Mouse (Mus musculus) olfactory bulb, adult 2 months (tissue): ENCODE measurements around the gene Fam78b. TPM values are rescaled to one million over a fixed set of nuclear protein-coding genes. Genes with fewer than 3 reads are reported as not detected.
A peak's percentile ranks its signal among the peaks of the same experiment; 100 is the strongest.

Source experiments
- H3K27ac ChIP-seq: fragments of 200-500 bp; 2 replicates; pipeline ENCODE4 v1.5.1; 2012; ENCODE audit warnings: low read depth, low read length; ENCODE audit not compliant: insufficient read depth
- H3K4me1 ChIP-seq: fragments of 200-500 bp; 2 replicates; pipeline ENCODE4 v1.6.1; 2012; ENCODE audit warnings: low read length; ENCODE audit not compliant: control insufficient read depth, insufficient read depth
- H3K4me3 ChIP-seq: fragments of 200-500 bp; 2 replicates; pipeline ENCODE4 v1.5.1; 2012; ENCODE audit warnings: mild to moderate bottlenecking, low read depth, low read length, moderate library complexity; ENCODE audit not compliant: insufficient read depth
- CTCF ChIP-seq: fragments of 200-500 bp; IDR thresholded peaks from 2 replicates; pipeline ENCODE4 v1.5.1; 2012; ENCODE audit warnings: low read depth, mild to moderate bottlenecking, low read length, moderate library complexity; ENCODE audit not compliant: insufficient read depth
- POLR2A ChIP-seq: fragments of 200-500 bp; IDR thresholded peaks from 2 replicates; pipeline ENCODE4 v1.6.1; 2012; ENCODE audit warnings: mild to moderate bottlenecking, low read depth, low read length, moderate library complexity; ENCODE audit not compliant: insufficient read depth
- WGBS: fragments of 180-500 bp; shearing (Covaris S2); methylation state at CpG from one replicate; pipeline ENCODE4 v1.1.7; 2018; 5-methylcytosine and 5-hydroxymethylcytosine counted together
- polyA plus RNA-seq: library from polyadenylated mRNA; stranded (reverse); fragments of >200 nt; gene quantifications from 2 replicates; pipeline ENCODE4 v1.2.4, GENCODE M21; 2012; ENCODE audit warnings: low replicate concordance; ENCODE audit not compliant: missing spikeins, insufficient read depth, insufficient read length

Gene Fam78b
- polyA plus RNA-seq, 1 experiment = not detected

DNA sequence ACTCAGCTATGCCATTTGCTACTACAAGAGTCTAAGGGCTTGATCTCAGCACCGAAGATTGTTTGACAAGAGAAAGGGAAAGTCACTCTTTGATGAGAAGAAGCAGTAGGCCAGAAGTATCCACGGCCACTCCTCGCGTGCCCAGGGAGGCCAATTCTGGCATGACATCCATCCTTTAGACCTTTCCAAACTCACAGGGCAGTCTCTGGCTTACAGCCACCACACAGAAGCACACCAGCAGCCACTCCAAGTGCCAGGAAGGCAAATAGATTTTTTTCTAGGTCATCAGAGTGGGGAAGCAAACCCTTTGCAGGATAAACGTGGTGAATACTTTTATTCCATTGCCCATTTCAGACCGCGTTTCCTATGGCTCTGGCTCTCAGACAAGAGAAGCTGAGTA is 97.5 kb downstream of the Fam78b start:
- peaks cover 3% of the 10 kb centered on the region for H3K4me1 ChIP-seq
- H3K4me3 ChIP-seq = no peak overlapping the region
- H3K27ac ChIP-seq = no peak overlapping the region
- no peak for TF ChIP-seq CTCF
- TF ChIP-seq POLR2A = no peak
- WGBS = 66% methylated on average over 7 of the region's 7 CpGs

DNA sequence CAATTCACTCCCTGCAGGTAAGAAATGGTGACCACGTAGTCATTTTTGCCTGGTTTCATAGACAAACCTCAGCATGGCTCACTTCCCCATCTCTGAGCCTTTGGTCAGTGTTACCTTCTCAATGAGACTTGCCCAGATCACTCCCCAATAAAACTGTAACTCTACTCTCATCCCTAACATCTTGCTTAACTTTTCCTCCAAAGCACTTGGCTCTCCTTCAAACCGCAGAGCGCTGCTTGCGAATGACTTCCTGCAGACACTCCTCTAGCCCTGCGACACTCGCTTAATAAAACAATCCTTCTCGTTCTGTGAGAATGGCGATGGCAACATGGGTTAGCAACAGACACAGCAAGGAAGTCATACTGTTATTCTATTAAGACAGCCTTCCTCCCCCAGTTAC is 100.8 kb downstream of the Fam78b start:
- Histone ChIP-seq H3K27ac (no peak overlapping the region), H3K4me3 (no peak overlapping the region), H3K4me1 (peaks cover 10% of the 10 kb centered on the region)
- TF ChIP-seq CTCF = no peak
- TF ChIP-seq POLR2A = no peak
- 57% methylated on average over 8 of the region's 8 CpGs for WGBS

DNA sequence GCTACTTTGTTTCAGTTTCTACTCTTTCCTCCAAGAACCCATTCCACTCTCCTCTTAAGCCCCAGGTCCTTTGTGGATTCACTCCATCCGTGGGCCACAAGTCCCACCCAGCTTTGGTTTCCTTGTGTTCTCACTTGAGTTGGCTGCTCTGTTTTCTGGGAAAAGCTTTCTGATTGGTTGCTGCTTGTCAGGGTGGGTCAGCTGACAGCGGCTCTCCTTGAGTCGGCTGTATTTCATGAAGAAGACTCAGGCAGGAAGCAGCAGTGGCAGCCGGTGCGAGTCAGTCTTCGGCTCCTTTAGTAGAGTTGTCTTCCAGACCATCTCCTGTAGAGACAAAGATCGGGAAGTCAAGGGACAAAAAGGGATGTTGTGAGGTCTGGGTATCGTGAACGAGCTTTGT is 101.3 kb downstream of the Fam78b start:
- Histone ChIP-seq H3K27ac (no peak overlapping the region), H3K4me1 (peaks cover 10% of the 10 kb centered on the region), H3K4me3 (no peak overlapping the region)
- 84% methylated on average over 9 of the region's 9 CpGs for WGBS
- TF ChIP-seq CTCF (no peak), POLR2A (no peak)

DNA sequence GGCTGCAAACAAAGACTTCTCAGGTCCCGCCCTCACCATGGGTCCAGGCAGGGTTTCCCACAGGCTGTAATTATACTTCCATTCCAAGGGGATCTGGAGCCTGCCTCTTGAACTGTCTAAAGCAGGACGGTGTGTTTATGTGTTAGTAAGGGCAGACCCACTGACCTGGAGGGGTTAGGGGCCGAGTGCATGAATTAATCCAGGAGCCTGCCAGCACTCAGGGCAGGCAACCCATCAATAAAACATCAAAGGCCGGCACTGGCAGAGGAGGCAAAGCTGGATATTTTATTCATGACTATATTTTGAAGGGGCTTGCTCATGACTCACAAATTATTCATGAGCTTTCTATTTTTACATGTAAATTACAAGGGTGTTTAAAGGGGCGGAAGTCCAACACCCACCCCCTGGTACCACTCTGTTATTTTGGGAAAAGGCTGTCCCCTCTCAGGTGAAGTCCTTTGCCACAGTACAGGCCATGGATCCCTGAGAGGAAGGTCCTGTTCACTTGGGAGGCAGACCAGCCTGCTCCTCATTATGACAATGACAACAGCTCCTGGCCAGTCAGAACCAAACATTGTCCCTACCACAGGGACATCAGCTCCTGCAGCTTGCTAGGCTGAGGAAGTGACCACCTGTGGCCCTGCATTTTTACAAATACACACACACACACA is 103.9 kb downstream of the Fam78b start:
- no peak overlapping the region for H3K4me3 ChIP-seq
- WGBS = 30% methylated on average over 5 of the region's 5 CpGs
- H3K4me1 ChIP-seq = peaks cover 14% of the 10 kb centered on the region
- H3K27ac ChIP-seq = 0 out of 2 replicates have a peak overlapping the region, but pooled peaks have one; percentile 15
- no peak for TF ChIP-seq POLR2A
- TF ChIP-seq CTCF = no peak

DNA sequence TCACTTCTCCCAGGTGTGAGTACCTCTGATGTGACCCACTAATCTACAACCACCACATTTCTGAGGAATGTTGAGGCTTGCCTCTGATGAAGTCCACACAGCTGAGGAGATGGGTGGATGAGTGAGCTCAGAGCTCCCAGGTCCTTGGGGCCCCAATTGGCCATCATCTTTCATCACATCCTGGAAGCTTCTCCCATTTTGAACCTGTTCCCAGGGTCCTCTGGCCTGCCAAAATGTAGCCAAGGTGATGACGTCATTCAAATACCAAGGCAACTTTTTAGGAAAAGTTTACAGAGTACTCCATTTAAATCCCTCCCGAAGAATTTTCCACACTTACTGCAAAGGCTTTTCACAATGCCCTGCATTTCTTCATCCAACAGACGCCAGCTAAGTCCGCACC is 104.7 kb downstream of the Fam78b start:
- no peak overlapping the region for H3K4me3 ChIP-seq
- H3K27ac ChIP-seq = no peak overlapping the region
- H3K4me1 ChIP-seq = peaks cover 14% of the 10 kb centered on the region
- TF ChIP-seq CTCF (no peak), POLR2A (no peak)
- 81% methylated on average over 4 of the region's 4 CpGs for WGBS

DNA sequence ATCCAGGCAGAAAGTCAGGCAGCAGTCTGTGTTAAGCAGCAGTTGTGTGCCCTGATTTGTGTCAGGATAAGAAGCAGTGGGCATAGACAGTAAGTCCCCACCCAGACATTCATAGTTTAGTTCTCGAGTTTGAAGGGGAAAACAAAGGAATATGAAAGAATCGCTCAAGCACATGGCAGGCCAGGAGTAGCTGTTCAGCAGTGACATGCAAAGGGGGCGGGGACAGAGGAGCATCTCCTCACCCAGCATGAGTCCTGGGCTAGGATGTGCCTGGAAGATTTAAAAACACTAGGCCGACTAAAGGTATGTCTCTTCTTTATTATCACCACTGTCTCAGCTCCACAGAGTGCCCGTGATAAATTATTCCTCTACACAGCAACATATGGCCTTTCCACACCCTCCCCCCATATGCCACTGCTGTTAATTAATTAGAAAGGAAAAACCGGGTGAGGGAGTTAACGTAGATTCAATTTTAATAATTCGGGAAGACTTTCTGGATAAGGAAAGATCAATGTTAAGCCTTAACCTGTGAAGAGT is 107.8 kb downstream of the Fam78b start:
- no peak overlapping the region for H3K27ac ChIP-seq
- H3K4me1 ChIP-seq = peaks cover 14% of the 10 kb centered on the region
- no peak overlapping the region for H3K4me3 ChIP-seq
- 72% methylated on average over 8 of the region's 8 CpGs for WGBS
- no peak for TF ChIP-seq CTCF
- TF ChIP-seq POLR2A = no peak

DNA sequence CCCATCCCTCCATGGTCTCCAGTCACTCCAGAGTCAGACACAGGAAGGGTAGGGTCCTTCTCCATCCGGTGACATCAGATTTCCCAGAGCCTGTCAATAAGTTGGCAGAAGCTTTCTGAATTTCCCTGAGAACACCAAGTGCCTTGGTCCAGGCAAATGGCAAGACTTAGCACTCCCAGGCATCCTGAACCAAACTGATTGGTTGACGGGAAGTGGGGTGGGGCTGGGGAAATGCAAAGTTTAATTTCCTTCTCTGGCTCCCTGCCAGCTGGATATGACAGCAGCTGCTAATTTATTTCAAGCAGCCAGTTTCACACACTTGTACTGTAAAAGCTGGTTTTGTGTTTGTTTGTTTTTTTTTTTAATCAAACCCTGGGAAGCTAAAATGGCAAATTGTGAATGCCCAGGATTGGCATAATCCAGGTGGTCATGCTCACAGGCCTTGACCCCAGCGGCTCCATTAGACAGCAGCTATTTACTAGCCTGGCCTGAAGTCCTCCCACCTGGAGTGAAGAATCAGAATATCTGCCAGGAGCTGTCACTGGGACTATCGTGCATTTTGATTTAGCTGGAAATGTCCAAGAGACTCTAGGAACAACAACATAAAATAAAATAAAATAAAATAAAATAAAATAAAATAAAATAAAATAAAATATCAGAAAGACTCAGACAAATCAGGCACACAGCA is 113.3 kb downstream of the Fam78b start:
- Histone ChIP-seq H3K4me3 (no peak overlapping the region), H3K27ac (no peak overlapping the region)

DNA sequence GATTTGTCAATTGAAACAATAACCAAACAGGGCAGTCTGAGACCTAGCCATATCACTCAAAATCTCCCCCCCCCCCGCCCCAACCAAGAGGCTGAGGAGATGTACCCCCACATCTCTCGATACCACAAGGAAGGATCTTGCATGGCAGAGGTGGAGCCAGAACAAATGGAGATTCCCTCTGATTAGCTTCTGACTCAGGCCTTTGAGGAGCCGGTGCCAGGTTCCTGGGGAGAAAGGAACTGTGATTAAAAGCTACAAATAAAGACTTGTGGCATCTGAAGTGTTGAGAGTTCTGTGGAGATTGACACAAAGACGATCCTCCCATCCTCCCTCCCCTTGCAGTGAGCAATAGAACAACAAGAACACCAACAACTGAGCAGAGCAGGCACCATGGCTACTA is 113.9 kb downstream of the Fam78b start:
- peak overlapping the region; percentile 12; the same call in 1 of the 2 replicates for H3K27ac ChIP-seq
- WGBS = 18% methylated on average over 4 of the region's 4 CpGs

More for the DNA sequence above, 113.3 kb downstream of the Fam78b start:
- peaks cover 10% of the 10 kb centered on the region; the same call in 1 of the 2 replicates for H3K4me1 ChIP-seq
- TF ChIP-seq POLR2A (no peak), CTCF (no peak)
- 55% methylated on average over 4 of the region's 4 CpGs for WGBS

DNA sequence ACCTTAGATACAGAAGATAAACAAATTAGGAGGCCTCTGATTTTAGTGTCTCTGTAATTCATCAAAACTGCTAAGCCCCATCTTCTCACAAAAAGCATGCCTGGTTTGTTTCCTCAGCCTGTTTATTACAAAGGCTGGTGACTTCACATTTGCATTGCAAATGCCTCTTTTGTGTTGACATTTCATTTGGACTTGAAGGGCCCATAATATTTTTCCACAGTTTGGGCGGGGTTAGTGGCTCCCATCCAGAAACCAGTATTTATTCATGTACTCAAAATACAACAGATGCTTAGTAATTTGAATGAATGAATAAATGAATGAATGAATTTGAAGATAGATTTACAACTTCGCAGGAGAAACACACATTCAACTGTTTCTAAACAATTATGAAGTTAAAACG is 115.5 kb downstream of the Fam78b start:
- TF ChIP-seq CTCF (no peak), POLR2A (no peak)
- WGBS = 45% methylated on average over 3 of the region's 3 CpGs
- Histone ChIP-seq H3K4me3 (no peak overlapping the region), H3K4me1 (peaks cover 15% of the 10 kb centered on the region), H3K27ac (no peak overlapping the region)

More for the DNA sequence above, 113.9 kb downstream of the Fam78b start:
- peaks cover 11% of the 10 kb centered on the region; the same call in 1 of the 2 replicates for H3K4me1 ChIP-seq
- TF ChIP-seq CTCF (no peak), POLR2A (no peak)
- H3K4me3 ChIP-seq = no peak overlapping the region

DNA sequence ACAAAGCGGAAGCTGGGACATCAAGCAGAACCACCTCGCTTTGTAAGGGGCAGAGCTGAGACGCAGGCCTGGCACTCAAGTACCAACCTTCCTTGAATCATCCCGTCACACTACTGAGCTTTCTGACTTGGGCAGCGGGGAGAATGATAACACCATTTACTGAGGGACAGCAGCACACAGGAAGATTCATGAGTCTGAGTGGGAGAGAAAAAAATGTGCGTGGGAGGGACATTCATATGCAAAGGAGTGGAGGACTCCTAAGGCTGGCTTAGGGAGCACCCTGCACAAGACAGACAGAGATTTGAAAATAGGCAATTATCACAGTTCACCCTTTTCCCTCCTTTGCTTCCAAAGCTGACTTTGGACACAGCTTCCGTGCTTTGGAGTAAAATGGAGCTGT is 117.8 kb downstream of the Fam78b start:
- 56% methylated on average over 7 of the region's 7 CpGs for WGBS
- Histone ChIP-seq H3K4me3 (no peak overlapping the region), H3K4me1 (peaks cover 15% of the 10 kb centered on the region), H3K27ac (0 out of 2 replicates have a peak overlapping the region, but pooled peaks have one; percentile 27)
- TF ChIP-seq POLR2A = no peak
- TF ChIP-seq CTCF = no peak
